In the genomic region with DNA sequence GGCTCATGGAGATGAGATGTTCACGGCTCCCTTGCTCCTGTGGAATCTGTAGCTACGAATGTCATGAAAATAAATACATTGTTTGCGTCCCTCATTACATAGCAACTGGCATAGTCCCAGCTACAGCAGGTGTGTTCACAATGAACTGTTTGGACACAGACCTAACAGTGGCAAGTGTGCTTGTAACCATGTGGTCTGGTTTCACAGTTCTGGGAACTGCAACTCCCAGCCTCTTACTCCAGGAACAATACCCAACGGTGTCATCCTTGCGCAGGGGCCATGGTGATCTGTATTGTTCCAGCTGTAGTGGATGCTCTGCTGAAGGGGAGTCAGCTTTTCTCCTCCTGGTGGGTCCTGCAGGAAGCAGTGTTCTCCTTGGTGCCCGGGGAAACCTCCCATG, we compare ENCODE assay signal across 24 mouse cellular contexts. TPM values are rescaled to one million over a fixed set of nuclear protein-coding genes. Genes with fewer than 3 reads are reported as not detected.
DNase-seq lines count a peak whose midpoint lies in the region; ATAC-seq and TF ChIP-seq lines count a peak whose summit lies in the region.
"Had no signal": no experiment of that assay in that cellular context is flagged by ENCODE, and none has a peak within 500 bp of the region (broad histone marks: within the 10 kb centered on the region; RNA-seq: fewer than 3 reads in every experiment).

No protein-coding gene starts in this region.

- no peak for ATAC-seq in limb, embryonic 14.5 days (ENCODE audit: low FRiP score, low read depth)
- ATAC-seq in forebrain, embryonic 15.5 days (replicated peaks): no peak
- ATAC-seq: activated CD4-positive, CD25-positive, alpha-beta regulatory T cell, adult 4 months; forebrain, embryonic 14.5 days; hindbrain, embryonic 16.5 days; inflammation-experienced regulatory T-cells, adult 6 months; Patski had no signal

- no peaks in the 10 kb centered on the region for H3K9me3 ChIP-seq in limb, embryonic 14.5 days (ENCODE audit: control insufficient read depth, low read length)
- no peaks in the 10 kb centered on the region for H3K9me3 ChIP-seq in limb, embryonic 10.5 days (replicated peaks)
- H3K9me3 ChIP-seq in forebrain, embryonic 15.5 days: no peaks in the 10 kb centered on the region
- H3K9me3 ChIP-seq: embryonic facial prominence, embryonic 15.5 days; forebrain, embryonic 10.5 days; heart, embryonic 13.5 days; hindbrain, embryonic 12.5 days had no signal

- TF ChIP-seq POLR2A in limb, embryonic 14.5 days (IDR thresholded peaks at IDR 0.05; ENCODE audit: borderline replicate concordance, extremely low read depth, insufficient read depth, insufficient read length): no peak

- H3K4me3 ChIP-seq in limb, embryonic 14.5 days (replicated peaks; ENCODE audit: low read length): no peak overlapping the region
- H3K4me3 ChIP-seq in limb, embryonic 10.5 days: no peak overlapping the region
- no peak overlapping the region for H3K4me3 ChIP-seq in forebrain, embryonic 15.5 days
- H3K4me3 ChIP-seq: embryonic facial prominence, embryonic 15.5 days; erythroblast, embryonic 14.5 days; forebrain, embryonic 10.5 days; heart, embryonic 13.5 days; hindbrain, embryonic 12.5 days had no signal

- 88% methylated on average over 6 of the region's 6 CpGs for WGBS in limb, embryonic 14.5 days
- 91% methylated on average over 6 of the region's 6 CpGs for WGBS in limb, embryonic 10.5 days
- 43% methylated on average over 6 of the region's 6 CpGs for WGBS in large intestine, adult 2 months
- 84% methylated on average over 6 of the region's 6 CpGs for WGBS in forebrain, embryonic 15.5 days

- peaks cover 51% of the 10 kb centered on the region for H3K36me3 ChIP-seq in limb, embryonic 14.5 days (ENCODE audit: control insufficient read depth, insufficient read depth, low read length)
- H3K36me3 ChIP-seq in limb, embryonic 10.5 days: peaks cover 55% of the 10 kb centered on the region
- H3K36me3 ChIP-seq in forebrain, embryonic 15.5 days: peaks cover 50% of the 10 kb centered on the region

- DNase-seq in cerebellum, adult 9-10 months: peak; percentile 67
- DNase-seq in cerebellum, adult 11 months: no peak
- DNase-seq in limb, embryonic 14.5 days (ENCODE audit: low spot score): peak; percentile 20
- DNase-seq in limb, embryonic 10.5 days (ENCODE audit: low spot score): no peak
- peak; percentile 11 for DNase-seq in large intestine, adult 2 months (ENCODE audit: low read depth, low spot score)
- DNase-seq in adrenal gland, postnatal 4 days (ENCODE audit: low spot score in 2 of 2): no peak
- DNase-seq: adrenal gland, postnatal 14 days; embryo, embryonic 11 days; gastrocnemius, postnatal 36 days; heart, adult 11 months; heart, postnatal 4 days; kidney, adult 11 months had no signal

- no peak overlapping the region for H3K27ac ChIP-seq in limb, embryonic 14.5 days (replicated peaks; ENCODE audit: low read depth, low read length)
- no peak overlapping the region for H3K27ac ChIP-seq in limb, embryonic 10.5 days
- no peak overlapping the region for H3K27ac ChIP-seq in forebrain, embryonic 15.5 days (replicated peaks)
- H3K27ac ChIP-seq: embryonic facial prominence, embryonic 15.5 days; forebrain, embryonic 10.5 days; heart, embryonic 13.5 days; hindbrain, embryonic 12.5 days had no signal

- no peak overlapping the region for H3K9ac ChIP-seq in limb, embryonic 14.5 days (ENCODE audit: low read depth, low read length, severe bottlenecking)
- no peak overlapping the region for H3K9ac ChIP-seq in forebrain, embryonic 15.5 days (replicated peaks)
- H3K9ac ChIP-seq: embryonic facial prominence, embryonic 15.5 days; heart, embryonic 13.5 days; hindbrain, embryonic 12.5 days had no signal

- H3K4me2 ChIP-seq in limb, embryonic 14.5 days (replicated peaks; ENCODE audit: low read depth, low read length, severe bottlenecking): no peak overlapping the region
- no peak overlapping the region for H3K4me2 ChIP-seq in forebrain, embryonic 15.5 days (replicated peaks)
- H3K4me2 ChIP-seq: embryonic facial prominence, embryonic 15.5 days; heart, embryonic 13.5 days; hindbrain, embryonic 12.5 days had no signal

- peaks cover 4% of the 10 kb centered on the region; the same call in 1 of the 2 replicates for H3K4me1 ChIP-seq in limb, embryonic 14.5 days (ENCODE audit: control insufficient read depth, insufficient read depth, low read length)
- peaks cover 6% of the 10 kb centered on the region for H3K4me1 ChIP-seq in limb, embryonic 10.5 days
- H3K4me1 ChIP-seq in forebrain, embryonic 15.5 days: peaks cover 6% of the 10 kb centered on the region

- no peaks in the 10 kb centered on the region for H3K27me3 ChIP-seq in limb, embryonic 14.5 days (ENCODE audit: control insufficient read depth, insufficient read depth, low read length)
- H3K27me3 ChIP-seq in limb, embryonic 10.5 days (ENCODE audit: low read depth, poor library complexity, severe bottlenecking): no peaks in the 10 kb centered on the region
- no peaks in the 10 kb centered on the region for H3K27me3 ChIP-seq in forebrain, embryonic 15.5 days
- H3K27me3 ChIP-seq: CH12.LX; embryonic facial prominence, embryonic 15.5 days; heart, embryonic 13.5 days; hindbrain, embryonic 12.5 days; Patski had no signal

RNA-seq across cellular contexts. Expression of a gene that starts 4.0 kb away (rescaled TPM):
- 42.0 and 42.3 TPM in 2 replicates for polyA plus RNA-seq in limb, embryonic 14.5 days (2012; rRNA removed)
- polyA plus RNA-seq in limb, embryonic 14.5 days (2014; fragmentation: Nextera tagmentation; extraction: Ambion mirVana): 49.7 and 54.5 TPM in 2 replicates
- 75.8 and 86.9 TPM in 2 replicates for polyA plus RNA-seq in limb, embryonic 10.5 days (2016; fragmentation: Nextera tagmentation; extraction: Ambion mirVana)
- polyA plus RNA-seq in large intestine, adult 2 months (2012; rRNA removed): 13.2 and 16.9 TPM in 2 replicates
- polyA plus RNA-seq in forebrain, embryonic 15.5 days (2015; fragmentation: Nextera tagmentation; extraction: Ambion mirVana): 92.6 and 95.7 TPM in 2 replicates
- 10 to 100 TPM; 41.4 to 44.6 TPM for total RNA-seq in adrenal gland, postnatal 4 days (2021)

RNA-seq across cellular contexts. Expression of a gene that starts 34.2 kb away (rescaled TPM):
- 176 and 206 TPM in 2 replicates for polyA plus RNA-seq in limb, embryonic 14.5 days (2012; rRNA removed)
- polyA plus RNA-seq in limb, embryonic 14.5 days (2014; fragmentation: Nextera tagmentation; extraction: Ambion mirVana): 150 and 153 TPM in 2 replicates
- 70.6 and 80.4 TPM in 2 replicates for polyA plus RNA-seq in limb, embryonic 10.5 days (2016; fragmentation: Nextera tagmentation; extraction: Ambion mirVana)
- 155 and 204 TPM in 2 replicates for polyA plus RNA-seq in large intestine, adult 2 months (2012; rRNA removed)
- polyA plus RNA-seq in forebrain, embryonic 15.5 days (2015; fragmentation: Nextera tagmentation; extraction: Ambion mirVana): 224 and 227 TPM in 2 replicates
- 100 to 1,000 TPM; 230 to 284 TPM for total RNA-seq in adrenal gland, postnatal 4 days (2021)

RNA-seq across cellular contexts. Expression of a gene that starts 42.2 kb away (rescaled TPM):
- 84.6 and 88.0 TPM in 2 replicates for polyA plus RNA-seq in limb, embryonic 14.5 days (2012; rRNA removed)
- 42.3 and 47.0 TPM in 2 replicates for polyA plus RNA-seq in limb, embryonic 14.5 days (2014; fragmentation: Nextera tagmentation; extraction: Ambion mirVana)
- 101 and 105 TPM in 2 replicates for polyA plus RNA-seq in limb, embryonic 10.5 days (2016; fragmentation: Nextera tagmentation; extraction: Ambion mirVana)
- 16.7 and 21.0 TPM in 2 replicates for polyA plus RNA-seq in large intestine, adult 2 months (2012; rRNA removed)
- polyA plus RNA-seq in forebrain, embryonic 15.5 days (2015; fragmentation: Nextera tagmentation; extraction: Ambion mirVana): 67.9 and 74.8 TPM in 2 replicates
- total RNA-seq in adrenal gland, postnatal 4 days (2021): 10 to 100 TPM; 80.0 to 82.1 TPM

Comparison
In these comparisons a context has a peak if more than half of its experiments do, and no peak if none do; other contexts are left out.
1. DNase-seq: peak in cerebellum, adult 9-10 months (single experiment), limb, embryonic 14.5 days (single experiment) and large intestine, adult 2 months (single experiment); none in cerebellum, adult 11 months (single experiment), limb, embryonic 10.5 days (single experiment) and adrenal gland, postnatal 4 days (0 of 2).